In genomic region chr10:115184697-115185096, GRCm38 (mm10) we compare ENCODE assay signal across 8 mouse cellular contexts. TPM values are rescaled to one million over a fixed set of nuclear protein-coding genes. Genes with fewer than 3 reads are reported as not detected.
DNase-seq lines count a peak whose midpoint lies in the region; ATAC-seq lines count a peak whose summit lies in the region.

Gene Tph2 (minus strand): TSS chr10:115185022.

- no peaks in the 10 kb centered on the region for H3K36me3 ChIP-seq in intestine, embryonic 14.5 days (ENCODE audit: control insufficient read depth, insufficient read depth, low read length)
- H3K36me3 ChIP-seq in midbrain, embryonic 13.5 days = no peaks in the 10 kb centered on the region

- no peak; the same call in 1 of the 2 replicates for ATAC-seq in intestine, embryonic 14.5 days (replicated peaks; ENCODE audit: low FRiP score, low TSS enrichment, low read depth)
- ATAC-seq in midbrain, embryonic 13.5 days = peak; percentile 84
- ATAC-seq in erythroblast, adult 5-6 weeks (replicated peaks; ENCODE audit: low FRiP score, poor library complexity, severe bottlenecking) = no peak

- 8% methylated on average over 9 of the region's 9 CpGs for WGBS in intestine, embryonic 14.5 days
- WGBS in midbrain, embryonic 13.5 days = 6% methylated on average over 9 of the region's 9 CpGs

- H3K4me2 ChIP-seq in intestine, embryonic 14.5 days (ENCODE audit: low read length) = no peak within 1 kb of the TSS
- H3K4me2 ChIP-seq in midbrain, embryonic 13.5 days (replicated peaks) = peak within 1 kb of the TSS; percentile 21

- H3K27me3 ChIP-seq in intestine, embryonic 14.5 days (replicated peaks; ENCODE audit: control insufficient read depth, insufficient read depth, low read length) = no peaks in the 10 kb centered on the region
- no peaks in the 10 kb centered on the region for H3K27me3 ChIP-seq in midbrain, embryonic 13.5 days

- H3K27ac ChIP-seq in intestine, embryonic 14.5 days (ENCODE audit: low read depth) = no peak within 1 kb of the TSS
- no peak within 1 kb of the TSS for H3K27ac ChIP-seq in midbrain, embryonic 13.5 days

- no peaks in the 10 kb centered on the region for H3K9me3 ChIP-seq in intestine, embryonic 14.5 days (ENCODE audit: control insufficient read depth, low read length)
- no peaks in the 10 kb centered on the region for H3K9me3 ChIP-seq in midbrain, embryonic 13.5 days

- no peak within 1 kb of the TSS for H3K4me3 ChIP-seq in intestine, embryonic 14.5 days (ENCODE audit: low read depth, low read length)
- no peak within 1 kb of the TSS; the same call in 1 of the 2 replicates for H3K4me3 ChIP-seq in midbrain, embryonic 13.5 days (replicated peaks)

- peak; percentile 66 for DNase-seq in WW6 (ENCODE audit: low read depth, low spot score)
- peak; percentile 89 to 90 for DNase-seq in cerebellum, postnatal 14 days
- DNase-seq in gastrocnemius, adult 18-20 months (ENCODE audit: low spot score) = peak; percentile 18
- DNase-seq in intestine, embryonic 14.5 days (ENCODE audit: low spot score) = peak; percentile 93
- DNase-seq in left cerebral cortex, postnatal 25 days (ENCODE audit: low spot score in 2 of 2) = peak; percentile 45 to 59
- peak; percentile 8 for DNase-seq in skeletal muscle tissue, adult 2 months (ENCODE audit: low read depth, low spot score)

- intact Hi-C loops in left cerebral cortex, postnatal 25 days (cut with DNase I) = no loop called here

- H3K4me1 ChIP-seq in intestine, embryonic 14.5 days (replicated peaks; ENCODE audit: control insufficient read depth, insufficient read depth, low read length) = no peaks in the 10 kb centered on the region
- peaks cover 19% of the 10 kb centered on the region for H3K4me1 ChIP-seq in midbrain, embryonic 13.5 days (replicated peaks)

- no peak within 1 kb of the TSS for H3K9ac ChIP-seq in intestine, embryonic 14.5 days (ENCODE audit: low read length)
- no peak within 1 kb of the TSS for H3K9ac ChIP-seq in midbrain, embryonic 13.5 days (replicated peaks)

RNA-seq across cellular contexts. Expression of gene Tph2, which starts in this region (rescaled TPM):
- under 1 TPM in 1 of 2 experiments, not detected in 1; 0.17 TPM for total RNA-seq in gastrocnemius, adult 18-20 months (2021)
- polyA plus RNA-seq in intestine, embryonic 14.5 days (2014; fragmentation: Nextera tagmentation; extraction: Ambion mirVana) = not detected in 2 replicates
- 1 to 10 TPM in 1 of 2 experiments, under 1 TPM in 1; 0.43 to 1.2 TPM for total RNA-seq in left cerebral cortex, postnatal 25 days (2021)
- polyA plus RNA-seq in midbrain, embryonic 13.5 days (2015; fragmentation: Nextera tagmentation; extraction: Ambion mirVana) = 2.2 and 7.8 TPM in 2 replicates
- not detected in 2 replicates for total RNA-seq in erythroblast, adult 5-6 weeks (2015; ENCODE audit: low replicate concordance)
- not detected in 2 replicates for total RNA-seq in erythroblast, adult 5-6 weeks (2017; ENCODE audit: low replicate concordance)

Comparison
In these comparisons a context has a peak if more than half of its experiments do, and no peak if none do; other contexts are left out.
1. Peak in DNase-seq in gastrocnemius, adult 18-20 months; RNA of the gene not detected or under 1 TPM.
2. Peak in DNase-seq in intestine, embryonic 14.5 days; RNA of the gene not detected or under 1 TPM.
3. DNase-seq: peak in every context shown above with its lines; median percentile 93 in intestine, embryonic 14.5 days; 90 in cerebellum, postnatal 14 days; 66 in WW6; 52 in left cerebral cortex, postnatal 25 days; 18 in gastrocnemius, adult 18-20 months; 8 in skeletal muscle tissue, adult 2 months.